Mouse (Mus musculus): Measurements from ENCODE around the gene Zfp217. TPM values are rescaled to one million over a fixed set of nuclear protein-coding genes. Genes with fewer than 3 reads are reported as not detected.

Zfp217 gene
- polyA plus RNA-seq, 1 experiment from 2014 or later = 3.0 TPM

DNA sequence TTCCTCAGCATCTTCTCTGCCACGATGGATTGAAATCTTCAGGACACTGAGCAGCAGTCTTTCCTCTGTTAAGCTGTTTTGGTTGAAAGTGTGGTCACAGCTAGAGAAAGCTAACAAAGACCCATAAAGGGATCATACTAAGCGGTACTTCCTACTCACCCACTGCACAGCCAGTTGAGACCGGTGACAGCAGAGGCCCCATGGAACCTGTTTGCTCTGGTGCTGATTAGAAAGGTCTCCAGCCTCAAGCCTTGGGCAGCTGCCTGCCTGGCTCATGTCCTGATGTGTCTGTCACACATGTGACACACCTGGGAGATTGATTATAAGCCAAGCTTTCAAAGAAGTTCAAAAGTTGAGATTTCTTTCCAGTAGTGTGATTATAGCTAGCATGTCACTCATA, 85.5 kb downstream of the Zfp217 start:
- no peaks in the 10 kb centered on the region for H3K36me3 ChIP-seq
- no peaks in the 10 kb centered on the region for H3K4me1 ChIP-seq (replicated peaks)
- no peak overlapping the region for H3K4me3 ChIP-seq
- DNase-seq (ENCODE audit: low spot score) = no peak
- no peaks in the 10 kb centered on the region for H3K27me3 ChIP-seq (ENCODE audit: insufficient read depth, poor library complexity, severe bottlenecking)
- WGBS = 82% methylated on average over 3 of the region's 3 CpGs
- no peaks in the 10 kb centered on the region for H3K9me3 ChIP-seq
- H3K27ac ChIP-seq = no peak overlapping the region

DNA sequence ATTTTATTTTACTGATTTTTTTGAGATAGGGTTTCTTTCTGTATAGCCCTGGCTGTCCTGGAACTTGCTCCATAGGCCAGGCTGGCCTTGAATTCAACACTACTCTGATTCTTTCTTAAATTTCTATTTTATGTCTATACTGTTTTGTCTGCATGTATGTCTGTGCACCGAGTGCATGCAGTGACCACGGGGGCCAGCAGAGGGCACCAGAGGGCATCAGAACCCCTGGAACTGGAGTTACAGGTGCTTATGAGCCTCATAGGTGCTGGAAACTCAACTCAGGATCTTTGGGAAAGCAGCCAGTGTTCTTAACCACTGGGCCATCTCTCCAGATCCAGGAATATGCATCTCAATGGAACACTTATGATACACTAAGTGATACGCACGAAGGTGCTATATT, 87.8 kb downstream of the Zfp217 start:
- Histone ChIP-seq H3K27ac (no peak overlapping the region), H3K36me3 (no peaks in the 10 kb centered on the region), H3K4me3 (no peak overlapping the region), H3K27me3 (ENCODE audit: insufficient read depth, poor library complexity, severe bottlenecking) (no peaks in the 10 kb centered on the region), H3K9me3 (no peaks in the 10 kb centered on the region), H3K4me1 (replicated peaks) (no peaks in the 10 kb centered on the region)
- WGBS = 64% methylated on average over 4 of the region's 4 CpGs
- DNase-seq (ENCODE audit: low spot score) = peak; percentile 42

GRCm38 (mm10) chr2:170058774-170059173, 89.1 kb downstream of the Zfp217 start:
- Histone ChIP-seq H3K4me3 (no peak overlapping the region), H3K4me1 (replicated peaks) (0 out of 2 replicates have a peak, but pooled peaks cover 5% of the 10 kb centered on the region), H3K27me3 (ENCODE audit: insufficient read depth, poor library complexity, severe bottlenecking) (no peaks in the 10 kb centered on the region), H3K27ac (no peak overlapping the region), H3K36me3 (no peaks in the 10 kb centered on the region), H3K9me3 (no peaks in the 10 kb centered on the region)
- WGBS = 93% methylated on average over 14 of the region's 14 CpGs
- no peak for DNase-seq (ENCODE audit: low spot score)

Measured in hindbrain, embryonic 10.5 days (tissue).